Mouse (Mus musculus) liver, postnatal 0 days (tissue): ENCODE measurements around the gene Actr10.

Experiments
- CTCF ChIP-seq: sonication (generic); IDR thresholded peaks from 2 replicates; pipeline ENCODE4 v1.5.1; 2016; ENCODE audit warnings: antibody characterized with exemption, low read depth
- EP300 ChIP-seq: IDR thresholded peaks from 2 replicates; pipeline ENCODE4 v1.6.1; 2016; ENCODE audit warnings: antibody characterized with exemption, low read depth, mild to moderate bottlenecking

- no peak for TF ChIP-seq EP300
- TF ChIP-seq CTCF: no peak
Observed at GRCm38 (mm10) chr12:70968791-70969307, 31.2 kb downstream of the Actr10 start.
